Mouse (Mus musculus): ENCODE measurements around the gene Nav3.

GRCm38 (mm10) chr10:110240667-110241066, 215.3 kb downstream of the Nav3 start:
- TF ChIP-seq CTCF (IDR thresholded peaks at IDR 0.05; ENCODE audit: low read depth, low read length), result no peak
- TF ChIP-seq POLR2A (IDR thresholded peaks at IDR 0.05; ENCODE audit: extremely low read depth, insufficient read depth, low read length), result no peak

Measured in liver, adult 2 months (tissue).